Mouse (Mus musculus): ENCODE data around the gene Wrb.
"Not testable (repeated sequence)": the region's sequence is repeated elsewhere in the genome, so short reads cannot be mapped to it uniquely, and the experiment has no call there.

Wrb gene

DNA sequence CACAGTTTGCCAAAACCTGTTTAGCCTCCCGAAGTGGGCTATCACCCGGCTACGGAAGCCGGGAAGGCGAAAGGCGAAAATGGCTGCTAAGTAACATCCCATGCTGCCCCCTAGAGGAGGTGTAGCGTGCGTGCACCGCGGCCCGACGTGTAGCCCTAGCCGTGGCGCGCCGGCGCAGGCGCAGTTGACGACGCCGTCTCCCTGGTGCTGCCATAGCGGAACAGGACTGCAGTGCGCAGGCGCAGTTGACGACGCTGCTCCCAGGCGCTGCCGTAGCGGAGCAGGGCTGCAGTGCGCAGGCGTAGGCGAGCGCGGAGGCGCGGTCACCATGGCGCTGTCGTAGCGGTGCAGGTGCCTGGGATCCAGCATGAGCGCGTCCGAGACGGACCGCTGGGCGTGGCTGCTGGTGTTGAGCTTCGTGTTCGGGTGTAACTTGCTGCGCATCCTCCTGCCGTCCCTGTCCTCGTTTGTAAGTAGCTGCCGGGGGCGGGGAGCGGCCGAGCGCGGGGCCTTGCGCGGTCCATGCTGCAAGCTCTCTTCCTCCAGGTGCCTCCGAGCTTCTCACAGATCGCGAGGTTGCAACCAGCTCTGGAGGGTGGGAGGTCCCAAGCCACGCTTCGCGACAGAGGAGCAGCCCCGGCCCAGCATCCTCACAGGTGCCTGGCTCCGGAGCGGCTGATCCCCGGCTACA, at the start of gene Wrb:
Gene Wrb, plus strand, starts transcription at position 298 of the 691 bp plus-strand sequence.
- DNase-seq (ENCODE audit: low read depth), result peak; percentile 100

DNA sequence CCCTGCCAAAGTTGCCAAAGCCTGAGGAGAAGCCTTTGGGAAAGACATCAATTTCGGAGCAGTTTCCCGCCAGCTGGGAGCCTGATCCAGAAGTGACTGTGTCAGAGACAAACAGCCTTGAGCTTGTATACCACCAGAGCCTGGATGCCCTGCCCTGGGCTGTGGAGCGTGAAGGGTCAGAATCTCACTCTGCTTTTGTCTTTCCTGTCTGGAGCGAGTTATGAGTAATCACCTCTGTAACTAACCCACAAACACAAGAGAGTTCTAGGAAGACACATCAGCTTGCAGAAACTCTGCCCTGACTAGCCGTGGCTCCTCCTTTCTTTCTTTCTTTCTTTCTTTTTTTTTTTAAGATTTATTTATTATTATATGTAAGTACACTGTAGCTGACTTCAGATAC, 49.2 kb upstream of the Wrb start:
- no peak for DNase-seq (ENCODE audit: low read depth)

DNA sequence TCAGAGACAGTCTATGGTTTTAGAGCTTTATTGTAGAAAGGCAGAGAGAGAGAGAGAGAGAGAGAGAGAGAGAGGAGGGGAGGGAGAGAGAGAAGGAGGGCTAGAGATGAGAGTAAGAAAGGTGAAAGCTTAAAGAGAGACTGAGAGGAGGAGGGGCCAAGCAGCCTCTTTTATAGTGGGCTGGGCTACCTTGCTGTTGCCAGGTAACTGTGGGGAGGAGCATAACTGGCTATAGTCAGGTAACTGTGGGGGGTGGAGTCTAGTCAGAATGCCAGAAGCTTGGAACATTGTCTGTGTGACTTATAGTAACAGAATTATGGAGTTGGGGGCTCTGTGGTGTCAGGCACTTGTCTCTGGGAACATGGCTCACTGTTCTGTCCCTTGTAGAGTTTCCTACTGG, 47.4 kb upstream of the Wrb start:
- DNase-seq (ENCODE audit: low read depth), result not testable (repeated sequence)

DNA sequence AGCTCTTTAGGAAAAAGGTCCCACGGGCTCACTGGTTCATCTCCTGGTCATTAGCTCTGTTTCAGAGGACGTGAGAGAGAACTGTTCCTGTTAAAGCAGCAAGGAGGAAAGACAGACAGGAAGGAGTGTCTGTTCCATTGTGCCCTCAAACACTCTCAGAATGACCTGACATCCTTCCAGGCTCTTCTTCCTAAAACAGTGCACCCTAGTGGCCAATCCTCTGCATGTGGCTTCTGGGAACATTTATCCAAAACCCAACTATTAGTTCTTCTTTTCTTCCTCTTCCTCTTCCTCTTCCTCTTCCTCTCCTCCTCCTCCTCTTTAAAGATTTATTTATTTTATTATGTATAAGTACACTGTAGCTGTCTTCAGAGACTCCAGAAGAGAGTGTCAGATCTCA, 42.2 kb upstream of the Wrb start:
- peak; percentile 53 for DNase-seq (ENCODE audit: low read depth)

DNA sequence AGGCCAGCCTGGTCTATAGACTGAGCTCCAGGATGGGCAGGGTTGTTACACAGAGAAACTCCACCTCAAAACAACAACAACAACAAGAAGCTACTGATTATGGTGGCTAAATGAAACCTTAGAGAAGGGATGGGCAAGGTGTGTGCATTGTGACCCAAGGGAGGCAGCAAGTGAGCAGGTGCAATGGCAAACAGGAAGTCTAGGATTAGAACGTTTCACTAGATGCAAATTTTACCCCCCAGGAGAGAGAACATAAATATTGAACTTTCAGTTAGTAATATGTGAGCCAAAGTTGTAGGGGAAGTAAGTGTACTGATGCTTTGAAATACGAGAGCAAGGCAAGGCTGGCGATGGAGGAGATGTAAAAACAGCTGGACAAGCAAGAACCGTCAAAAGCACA, 35.5 kb upstream of the Wrb start:
- no peak for DNase-seq (ENCODE audit: low read depth)

DNA sequence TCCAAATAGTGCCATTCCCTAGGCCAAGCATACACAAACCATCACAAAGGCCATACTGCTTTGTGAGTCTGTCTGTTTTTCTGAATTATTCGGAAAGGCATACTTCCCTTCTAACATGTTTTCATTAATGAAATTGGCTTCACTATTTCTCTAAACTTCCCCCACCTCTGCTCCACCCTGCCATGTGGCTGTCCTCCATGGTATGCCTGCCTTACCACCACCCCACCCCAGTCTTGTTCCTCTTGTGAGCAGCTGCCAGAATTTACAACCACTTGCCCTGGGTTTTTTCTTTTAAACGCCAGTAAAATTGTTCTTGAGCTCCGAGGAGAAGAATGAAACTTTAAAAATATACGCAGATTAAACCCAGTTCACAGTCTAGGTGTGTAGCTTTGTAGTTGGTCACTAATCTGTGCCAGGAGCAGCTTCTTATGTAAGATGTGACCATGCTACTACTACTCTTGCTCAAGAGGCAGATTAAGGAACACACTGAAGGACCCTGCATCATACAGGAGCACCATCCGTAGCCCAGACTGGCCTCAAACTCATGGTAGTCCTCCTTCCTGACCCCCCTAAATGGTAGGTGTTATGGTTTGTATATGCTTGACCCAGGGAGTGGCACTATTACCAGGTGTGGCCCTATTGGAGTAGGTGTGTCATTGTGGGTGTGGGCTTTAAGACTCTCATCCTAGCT, 34.4 kb upstream of the Wrb start:
- no peak for DNase-seq (ENCODE audit: low read depth)

DNA sequence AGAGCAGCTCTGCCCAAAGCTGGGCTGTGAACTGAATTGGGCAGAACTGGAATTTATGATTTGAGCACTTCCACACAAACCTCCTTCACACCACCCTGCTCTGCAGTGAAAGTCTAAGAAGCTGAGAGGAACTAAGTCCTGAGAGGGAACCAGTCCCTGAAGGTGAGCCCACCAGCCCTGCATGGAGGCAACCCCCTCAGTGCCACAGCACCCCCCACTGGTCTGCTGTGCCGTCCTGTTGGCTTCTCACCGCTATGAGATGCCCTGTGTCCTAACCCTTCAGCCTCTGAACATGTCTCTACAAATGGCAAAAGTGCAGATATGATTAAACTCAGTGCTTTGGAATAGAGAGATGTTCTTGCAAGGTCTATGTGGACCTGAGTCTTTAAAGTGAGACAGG, 32.4 kb upstream of the Wrb start:
- no peak for DNase-seq (ENCODE audit: low read depth)

DNA sequence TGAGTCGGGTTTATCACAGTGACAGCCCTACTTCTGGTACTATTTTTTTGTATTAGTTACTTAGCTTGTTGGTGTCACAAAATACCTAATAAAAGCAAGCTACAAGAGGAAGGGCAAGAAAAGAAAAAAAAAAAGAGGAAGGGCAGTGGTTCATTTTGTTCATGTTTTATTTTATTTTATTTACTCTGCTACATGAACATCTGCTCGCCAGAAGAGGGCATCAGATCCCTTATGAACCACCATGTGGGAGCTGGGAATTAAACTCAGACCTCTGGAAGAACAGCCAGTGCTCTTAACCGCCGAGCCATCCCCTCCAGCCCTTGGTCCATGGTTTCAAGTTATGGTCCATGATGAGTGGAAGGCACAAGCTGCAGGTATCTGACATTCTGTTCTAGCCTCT, 30.5 kb upstream of the Wrb start:
- peak; percentile 60 for DNase-seq (ENCODE audit: low read depth)

DNA sequence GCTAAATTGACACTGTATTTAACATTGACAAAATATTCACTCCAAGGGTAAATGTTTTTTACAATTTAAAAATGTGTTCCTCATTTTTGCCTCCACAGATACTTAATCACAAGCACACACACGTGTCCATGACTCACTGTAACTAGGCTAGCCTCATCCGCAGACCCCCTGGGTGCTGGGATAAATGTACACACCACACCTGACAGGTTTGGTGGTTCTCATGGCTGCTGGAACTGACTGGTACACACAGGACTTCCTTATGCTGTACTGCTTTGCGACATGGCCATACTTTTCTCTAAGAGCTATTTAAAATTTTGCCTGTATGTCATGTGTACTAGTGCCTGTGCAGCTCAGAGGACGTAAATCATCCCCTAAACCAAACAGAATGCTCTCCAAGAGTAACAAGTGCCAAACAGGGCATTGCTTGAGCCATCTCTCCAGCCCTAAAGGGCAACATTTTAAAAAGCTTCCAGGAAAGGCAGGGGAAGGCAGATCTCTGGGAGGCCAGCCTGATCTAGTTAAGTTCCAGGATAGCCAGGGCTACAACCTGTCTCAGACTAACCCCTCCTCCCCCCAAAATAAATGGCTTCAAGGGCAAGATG, 25.1 kb upstream of the Wrb start:
- DNase-seq (ENCODE audit: low read depth), result no peak

DNA sequence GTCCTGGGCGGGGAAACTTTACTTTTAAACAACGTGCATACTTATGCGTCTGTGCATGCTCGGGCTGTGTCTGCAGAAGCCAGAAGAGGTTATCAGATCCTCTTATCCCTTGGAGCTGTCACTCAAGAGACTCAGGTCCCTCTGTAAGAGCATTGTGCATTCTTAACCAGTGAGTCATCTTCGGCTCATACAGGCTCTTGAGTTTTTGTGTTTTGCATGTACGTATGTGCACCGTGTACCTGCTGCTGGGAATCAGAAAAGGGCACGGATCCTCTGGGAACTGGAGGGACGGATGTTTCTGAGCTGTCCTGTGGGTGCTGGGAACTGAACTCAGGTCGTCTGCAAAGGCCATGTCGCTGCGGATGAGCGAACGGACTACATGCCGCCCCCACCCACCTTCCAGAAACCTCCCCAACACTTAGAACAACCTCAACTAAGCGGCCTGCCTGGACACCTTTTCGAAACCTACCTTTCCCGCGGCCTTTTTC, 18.5 kb upstream of the Wrb start:
- DNase-seq (ENCODE audit: low read depth), result no peak

DNA sequence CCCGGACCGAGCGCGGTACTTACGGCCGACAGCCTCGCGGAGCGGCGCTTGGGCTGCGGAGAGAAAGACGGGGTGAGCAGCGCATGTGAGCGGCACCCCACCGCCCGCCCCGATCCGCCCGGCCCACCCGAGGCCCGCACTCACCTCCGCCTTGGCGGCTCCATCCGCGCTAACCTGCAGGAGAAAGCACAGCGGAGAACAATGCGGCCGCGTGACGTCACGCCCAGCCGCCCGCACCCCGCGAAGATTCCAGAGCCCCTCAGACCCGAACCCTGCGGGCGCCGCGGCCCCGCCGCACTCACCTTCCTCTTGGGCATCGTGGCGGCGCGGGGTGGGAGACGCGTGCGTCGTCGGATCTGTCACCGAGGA, 17.9 kb upstream of the Wrb start:
- DNase-seq (ENCODE audit: low read depth), result no peak

DNA sequence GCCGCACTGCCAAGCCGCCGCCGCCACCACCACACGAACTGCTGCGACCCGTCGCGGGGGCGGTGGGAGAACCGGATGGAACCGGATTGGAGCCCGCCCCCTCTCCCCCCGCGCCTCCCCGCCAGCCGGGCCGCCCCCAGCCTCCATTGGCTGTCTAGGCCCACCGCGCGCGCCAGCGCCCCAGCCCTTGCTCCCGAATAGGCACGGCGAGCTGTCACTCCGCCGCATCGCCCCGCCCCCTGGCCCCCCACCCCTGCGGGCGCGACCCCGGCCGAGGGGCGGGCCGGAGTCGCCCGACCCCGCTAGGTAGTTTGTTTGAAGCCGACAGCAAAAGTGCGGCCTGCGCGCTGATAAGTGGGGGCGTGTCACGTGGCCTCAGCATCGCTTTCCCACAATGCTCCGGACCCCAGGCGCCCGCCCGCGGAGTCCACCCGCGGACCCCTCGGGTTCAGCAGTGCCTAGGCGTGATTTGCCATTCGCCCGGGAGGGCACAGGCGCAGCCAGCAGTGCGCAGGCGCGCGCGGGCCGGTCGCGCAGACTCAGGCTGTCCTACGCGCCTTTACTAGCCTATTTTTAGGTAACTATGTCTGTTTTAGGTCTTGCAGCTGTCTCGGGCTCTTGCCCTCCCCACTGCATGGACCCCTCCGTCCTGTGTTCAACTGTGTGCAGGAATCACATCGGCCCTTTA, 17.4 kb upstream of the Wrb start, which contains the start of gene Hmgn1:
Gene Hmgn1, minus strand, starts transcription at position 73 of the 688 bp plus-strand sequence.
- no peak for DNase-seq (ENCODE audit: low read depth)

DNA sequence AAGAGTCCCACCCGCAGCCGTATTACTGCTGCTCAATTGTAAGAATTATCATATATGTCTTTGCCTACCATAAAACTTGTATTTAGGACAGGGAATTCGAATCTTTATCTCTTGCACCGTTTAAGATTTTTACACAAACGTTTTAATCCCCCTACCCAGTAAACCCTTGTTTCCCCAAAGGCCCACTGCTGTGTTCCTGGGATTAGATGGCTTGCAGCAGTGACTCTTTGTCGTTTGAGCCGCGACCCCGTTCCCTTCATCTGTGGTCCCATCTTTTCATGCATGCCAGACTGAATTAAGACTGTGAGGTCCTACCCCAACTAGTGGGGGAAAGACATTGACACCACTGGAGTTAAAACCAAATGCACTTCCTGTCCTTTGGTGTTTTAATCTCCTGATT, 16.7 kb upstream of the Wrb start:
- DNase-seq (ENCODE audit: low read depth), result no peak

DNA sequence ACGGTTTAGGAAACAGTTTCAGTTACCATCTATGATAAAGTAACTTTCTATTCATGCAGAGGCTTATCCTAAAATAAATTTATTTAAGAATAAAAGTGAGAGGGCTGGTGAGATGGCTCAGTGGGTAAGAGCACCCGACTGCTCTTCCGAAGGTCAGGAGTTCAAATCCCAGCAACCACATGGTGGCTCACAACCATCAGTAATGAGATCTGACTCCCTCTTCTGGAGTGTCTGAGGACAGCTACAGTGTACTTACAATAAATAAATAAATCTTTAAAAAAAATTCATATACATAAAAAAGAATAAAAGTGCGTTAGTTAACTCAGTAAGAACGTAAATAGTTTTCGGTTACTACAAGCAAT, 478 bp upstream of the Wrb start:
- peak; percentile 31 for DNase-seq (ENCODE audit: low read depth)

DNA sequence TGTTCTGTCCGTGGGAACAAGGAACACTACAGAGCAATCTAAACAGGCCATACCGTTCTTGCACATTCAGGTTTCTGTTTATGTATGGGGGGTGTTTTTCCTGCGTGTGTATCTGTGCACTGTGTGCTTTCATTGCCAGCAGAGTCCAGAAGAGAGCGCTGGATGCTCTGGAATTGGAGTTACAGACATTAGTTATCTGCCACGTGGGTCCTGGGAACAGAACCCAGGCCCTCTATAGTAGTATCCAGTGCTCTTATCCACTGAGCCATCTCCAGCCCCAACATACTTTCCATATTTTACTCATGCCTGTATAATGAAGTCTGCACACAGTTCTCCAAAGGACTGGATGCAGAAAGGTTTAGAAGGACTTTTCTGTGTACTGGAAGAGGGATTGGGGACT, 607 bp downstream of the Wrb start:
- DNase-seq (ENCODE audit: low read depth), result no peak

DNA sequence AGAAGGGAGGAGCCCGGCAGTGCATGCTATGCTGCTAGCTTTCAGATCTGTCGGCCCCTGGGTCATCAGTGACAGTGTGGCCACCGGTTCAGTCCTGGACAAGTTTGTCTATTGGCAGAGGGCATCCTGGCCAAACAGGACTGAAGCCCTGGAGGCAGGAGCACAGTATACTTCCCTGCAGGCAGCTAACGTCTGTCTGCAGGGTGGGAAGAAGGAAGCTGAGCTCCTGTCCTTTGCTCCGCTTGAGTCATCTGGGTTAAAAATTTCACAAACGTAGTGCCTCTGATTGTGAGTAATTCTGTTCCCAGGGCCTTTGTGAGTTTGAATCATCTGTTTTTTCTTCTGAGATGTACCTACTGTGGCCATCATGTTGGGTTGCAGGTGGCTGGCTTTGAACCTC, 3.6 kb downstream of the Wrb start:
- DNase-seq (ENCODE audit: low read depth), result peak; percentile 47

DNA sequence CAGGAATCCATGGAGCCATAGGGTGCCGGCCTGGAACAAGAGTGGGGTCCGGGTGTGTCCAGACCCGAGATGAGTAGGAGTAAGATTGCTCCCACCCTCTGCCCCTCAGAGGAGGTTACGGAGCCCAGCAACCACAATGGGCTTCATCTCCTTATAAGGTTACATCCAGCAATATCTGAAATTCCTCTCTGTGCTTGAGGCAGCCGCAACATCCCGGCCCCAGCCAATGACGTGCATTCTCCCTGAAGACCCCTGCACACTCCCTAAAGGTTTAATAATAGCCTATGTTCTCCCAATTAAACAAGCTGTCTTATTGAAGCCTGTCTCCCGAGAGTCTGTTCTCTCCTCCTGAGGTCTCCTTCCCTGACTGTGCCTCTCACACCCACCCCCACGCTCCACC, 4.1 kb downstream of the Wrb start:
- DNase-seq (ENCODE audit: low read depth), result no peak

DNA sequence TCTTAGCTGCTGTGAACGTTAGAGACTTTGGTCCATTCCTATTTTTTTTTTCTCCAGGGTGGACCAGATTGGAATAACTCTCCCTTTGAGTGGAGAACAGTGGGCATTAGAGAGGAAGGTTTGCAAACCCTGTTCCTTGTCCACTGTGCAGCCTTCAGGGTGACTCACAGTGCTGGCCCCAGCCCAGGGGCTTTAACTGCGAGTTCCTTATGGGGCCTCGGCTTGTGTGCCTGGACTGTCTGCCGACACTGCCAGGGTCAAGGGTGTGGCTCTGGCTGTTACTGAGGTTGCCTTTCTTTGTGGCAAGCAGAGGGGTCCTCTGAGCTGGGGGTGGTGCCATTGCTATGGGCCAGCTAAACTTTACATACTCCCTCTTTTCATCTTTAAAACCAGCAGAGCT, 5.8 kb downstream of the Wrb start:
- DNase-seq (ENCODE audit: low read depth), result peak; percentile 26

DNA sequence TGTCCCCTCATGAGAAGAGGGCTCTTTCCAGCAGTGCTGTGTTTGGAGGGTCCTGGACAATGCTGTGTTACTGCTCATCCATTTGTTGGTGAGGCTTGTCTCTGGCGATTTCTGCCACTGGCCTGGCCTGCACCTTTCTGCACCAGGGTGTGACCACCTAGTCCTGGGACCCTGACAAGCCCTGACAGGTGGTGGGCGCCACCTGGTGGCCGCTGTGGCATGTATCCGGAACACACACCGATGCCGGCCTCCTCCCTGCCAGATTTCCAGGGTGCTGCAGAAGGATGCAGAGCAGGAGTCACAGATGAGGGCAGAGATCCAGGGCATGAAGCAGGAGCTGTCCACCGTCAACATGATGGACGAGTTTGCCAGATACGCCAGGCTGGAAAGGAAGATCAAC, 6.3 kb downstream of the Wrb start:
- DNase-seq (ENCODE audit: low read depth), result peak; percentile 36

DNA sequence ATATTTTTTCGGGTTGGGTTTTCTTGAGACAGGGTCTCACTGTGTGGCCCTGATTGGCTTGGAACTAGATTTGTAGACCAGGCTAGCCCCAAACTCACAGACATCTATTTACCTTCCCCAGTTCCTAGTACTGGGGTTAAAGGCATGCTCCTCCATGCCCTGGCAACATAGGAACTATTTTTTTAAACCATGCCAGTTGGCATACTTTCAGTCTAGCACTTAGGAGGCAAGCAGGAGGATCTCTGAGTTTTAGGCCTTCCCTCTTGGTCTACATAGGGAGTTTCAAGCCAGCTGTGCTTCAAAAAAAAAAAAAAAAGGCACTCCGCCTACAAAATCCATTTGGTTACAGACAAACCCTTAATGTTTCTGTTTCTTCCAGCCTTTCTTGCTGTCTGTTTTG, 9.3 kb downstream of the Wrb start:
- no peak for DNase-seq (ENCODE audit: low read depth)

DNA sequence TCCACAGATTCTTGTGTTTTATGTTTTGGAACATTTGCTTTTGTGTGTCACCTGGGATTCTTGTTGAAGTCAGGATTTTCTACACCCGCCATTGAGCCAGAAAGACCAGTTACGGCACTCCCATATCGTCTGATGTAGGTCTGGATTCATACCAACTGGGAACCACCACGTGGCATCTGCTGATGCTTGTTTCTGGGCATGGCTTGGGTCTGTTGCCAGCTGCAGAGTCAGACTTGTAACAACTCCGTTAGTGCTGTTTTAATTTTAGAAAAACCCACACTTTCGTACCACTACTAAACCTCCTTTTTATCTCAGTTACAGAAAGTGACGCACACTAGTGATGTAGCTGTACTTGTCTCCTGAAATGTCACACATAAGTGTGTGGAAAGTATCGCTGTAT, 10.8 kb downstream of the Wrb start:
- no peak for DNase-seq (ENCODE audit: low read depth)

DNA sequence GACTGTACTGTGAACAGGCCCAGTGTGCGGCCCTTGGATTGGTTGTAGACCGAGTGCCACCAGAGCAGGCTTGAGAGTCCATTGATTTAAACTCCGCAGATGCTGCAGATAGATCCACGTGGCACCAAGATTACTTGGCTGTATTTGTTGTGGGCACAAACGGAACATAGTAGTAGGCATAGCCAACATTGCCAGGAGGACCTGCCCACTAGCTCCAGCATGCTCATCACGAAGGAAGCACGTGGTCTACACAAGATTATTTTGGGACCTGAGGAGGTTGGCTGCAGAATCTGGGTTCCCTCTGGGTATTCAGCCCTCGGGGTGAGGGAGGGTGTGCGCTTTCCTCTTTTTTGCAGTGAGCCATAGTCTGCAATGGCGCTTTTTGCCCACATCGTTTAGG, 12.0 kb downstream of the Wrb start:
- DNase-seq (ENCODE audit: low read depth), result no peak

DNA sequence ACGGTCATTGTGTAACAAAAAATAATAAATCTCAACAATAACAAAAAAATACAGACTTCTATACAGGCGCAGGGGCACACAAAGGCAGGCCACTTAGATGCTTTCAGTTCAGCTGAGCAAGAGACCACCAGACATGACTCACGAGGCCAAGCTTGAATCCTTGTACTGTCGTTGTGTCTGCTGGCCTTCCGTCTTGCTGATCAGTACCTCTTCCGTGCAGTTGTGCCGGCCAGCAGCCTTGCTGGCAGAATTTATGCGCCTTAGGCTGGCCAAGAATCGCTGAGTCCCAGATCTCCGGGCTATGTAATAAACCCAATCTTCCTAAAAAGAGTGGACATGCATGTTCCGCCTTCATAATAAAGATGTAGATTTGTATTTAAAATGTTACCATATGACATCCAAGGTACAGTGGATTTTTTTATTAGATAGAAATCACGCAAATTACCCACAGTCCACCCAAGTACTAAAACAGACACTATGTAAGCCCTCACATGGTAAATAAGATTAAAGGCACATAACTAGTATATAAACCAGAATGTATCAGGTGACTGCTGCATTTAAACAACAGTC, 13.4 kb downstream of the Wrb start:
- DNase-seq (ENCODE audit: low read depth), result no peak
